Mouse (Mus musculus) c-Kit-positive CD71-positive TER-119-negative erythroid progenitor cells, embryonic 14.5 days (primary cell): Measurements from ENCODE around the gene Eno2.
"Not testable (repeated sequence)": the region's sequence is repeated elsewhere in the genome, so short reads cannot be mapped to it uniquely, and the experiment has no call there.

Experiments used
- DNase-seq: peaks from one replicate; pipeline ENCODE4 v3.0.0-alpha.2; 2013; ENCODE audit warnings: low read depth

The Eno2 gene

GRCm38 (mm10) chr6:124769101-124769765, at the start of gene Eno2:
Gene Eno2, minus strand, starts transcription at chr6:124769673.
- no peak for DNase-seq

DNA sequence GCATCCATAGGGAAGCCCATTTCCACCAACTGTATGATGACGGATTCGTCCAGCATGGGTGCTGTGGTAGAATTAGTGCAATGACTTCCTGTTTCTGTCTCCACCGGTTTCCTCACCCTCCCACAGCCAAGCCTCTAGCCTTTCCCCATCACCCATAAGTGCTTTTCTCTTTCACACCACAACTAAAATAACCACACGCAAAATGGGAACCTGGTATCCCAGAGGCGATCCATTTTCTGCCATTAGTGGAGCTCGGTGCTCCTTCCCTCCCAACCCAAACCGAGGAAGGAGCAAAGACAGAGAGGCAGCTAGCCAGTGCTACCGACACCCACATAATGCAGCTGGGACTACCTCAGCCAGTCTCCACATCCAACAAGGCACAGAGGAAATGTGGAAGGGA, 48.5 kb upstream of the Eno2 start:
- DNase-seq, result no peak

- DNase-seq, result no peak
Observed at GRCm38 (mm10) chr6:124817563-124817962, 48.1 kb upstream of the Eno2 start.

DNA sequence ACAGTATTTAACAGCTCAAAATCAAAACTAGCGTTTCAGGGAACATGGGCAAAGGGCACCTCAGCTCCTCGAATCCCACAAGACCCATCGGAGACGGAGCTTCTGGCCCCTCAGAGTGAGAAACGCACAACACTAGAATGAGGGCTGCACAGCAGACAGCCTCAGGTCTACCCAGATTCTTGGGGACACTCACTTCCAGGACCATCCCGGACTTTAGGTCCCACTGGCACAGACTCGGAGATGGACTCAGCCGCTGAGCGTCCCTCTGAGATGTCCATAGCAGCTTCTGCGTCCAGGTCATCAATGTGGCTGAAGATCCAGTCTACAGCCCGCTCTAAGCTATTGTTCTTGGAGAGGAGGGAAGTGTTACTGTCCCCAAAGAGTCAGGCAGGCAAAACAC, 47.7 kb upstream of the Eno2 start:
- DNase-seq, result no peak

- DNase-seq, result no peak
Observed at GRCm38 (mm10) chr6:124816611-124817010, 47.1 kb upstream of the Eno2 start.

DNA sequence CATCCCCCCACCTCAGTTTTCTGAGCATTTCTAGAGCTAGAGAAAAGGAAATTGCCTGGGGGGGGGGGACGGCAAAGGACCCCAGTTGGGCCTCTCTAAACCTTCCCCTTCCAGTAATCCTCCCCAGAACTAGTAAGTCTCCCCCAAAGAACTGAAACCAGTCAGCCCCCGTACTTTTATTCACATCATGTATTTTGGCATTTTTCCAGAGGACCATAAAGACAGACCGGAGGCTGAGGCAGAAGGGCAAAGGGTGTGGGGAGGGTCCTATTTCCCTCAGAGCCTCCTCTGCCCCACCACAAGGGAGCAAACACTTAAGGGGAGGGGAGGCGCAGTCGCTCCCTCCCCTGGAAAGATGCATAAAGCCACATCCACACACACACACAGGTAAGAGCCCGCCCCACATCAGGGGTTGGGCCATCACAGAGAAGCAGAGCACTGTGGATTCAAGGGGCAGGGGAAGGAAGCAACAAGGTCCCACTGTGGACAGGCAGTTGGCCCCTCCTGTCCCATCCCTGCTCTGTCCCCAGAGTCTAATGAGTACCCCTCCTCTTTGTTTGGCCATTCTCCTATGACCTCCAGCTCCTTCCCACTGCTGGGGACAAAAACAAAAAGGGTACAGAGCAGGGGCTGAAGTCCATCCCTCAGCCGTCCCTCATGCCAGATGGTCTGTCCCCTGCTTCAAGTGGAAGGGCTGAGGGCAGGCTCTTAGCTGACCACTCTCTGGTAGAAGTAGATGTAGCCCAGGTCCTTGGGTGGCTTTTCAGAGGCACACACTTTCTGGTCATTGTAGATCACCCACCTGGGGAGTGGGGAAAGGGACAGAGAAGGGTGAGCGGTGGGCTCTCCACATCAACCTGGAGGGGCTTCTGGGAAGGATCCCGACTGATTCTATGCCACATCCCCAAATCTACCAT, 45.6 kb upstream of the Eno2 start:
- DNase-seq, result no peak

GRCm38 (mm10) chr6:124814448-124814847, 45.0 kb upstream of the Eno2 start:
- DNase-seq, result no peak

DNA sequence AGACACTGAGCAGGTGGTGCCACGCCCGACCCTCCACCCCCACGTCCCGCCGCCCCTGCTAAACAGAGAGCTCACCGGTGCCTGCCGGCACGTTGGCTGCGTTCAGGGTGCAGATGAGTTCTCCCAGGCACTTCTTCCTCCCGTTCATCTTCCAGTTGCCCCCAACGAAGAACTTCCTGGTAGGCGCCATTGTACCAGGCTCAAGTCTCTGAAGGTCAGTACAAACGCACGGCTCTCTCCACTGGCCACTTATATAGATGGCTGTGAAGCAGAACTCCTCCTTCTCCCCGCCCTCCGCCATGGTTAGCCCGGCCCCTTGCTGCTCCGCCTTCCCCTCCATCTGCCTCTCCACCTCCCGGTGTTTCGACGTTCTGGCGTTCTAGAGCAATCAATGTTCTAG, 44.5 kb upstream of the Eno2 start, which contains the start of gene Tpi1:
Gene Tpi1 (minus strand): TSS at position 364 of the 400 bp plus-strand sequence.
- DNase-seq, result peak; percentile 79

DNA sequence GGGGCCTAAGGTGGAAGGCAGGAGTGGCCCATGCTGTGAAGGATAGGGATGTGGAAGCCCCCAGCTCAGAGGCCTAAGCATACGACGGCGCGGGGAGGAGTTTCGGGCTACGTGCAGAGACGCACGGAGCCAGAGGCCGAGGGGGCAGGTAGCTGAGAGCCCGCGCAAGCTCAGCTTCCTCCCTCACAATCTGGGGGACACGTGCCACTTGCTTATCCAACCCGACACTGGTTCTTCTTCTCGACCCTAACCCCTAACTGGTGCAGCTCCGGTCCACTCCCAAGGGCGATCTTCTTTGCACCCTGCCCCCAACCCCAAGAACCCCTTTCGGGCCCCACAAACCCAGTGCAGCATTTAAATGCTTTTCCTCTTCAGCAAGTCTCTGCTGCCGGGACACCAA, 44.0 kb upstream of the Eno2 start:
- DNase-seq, result no peak

DNA sequence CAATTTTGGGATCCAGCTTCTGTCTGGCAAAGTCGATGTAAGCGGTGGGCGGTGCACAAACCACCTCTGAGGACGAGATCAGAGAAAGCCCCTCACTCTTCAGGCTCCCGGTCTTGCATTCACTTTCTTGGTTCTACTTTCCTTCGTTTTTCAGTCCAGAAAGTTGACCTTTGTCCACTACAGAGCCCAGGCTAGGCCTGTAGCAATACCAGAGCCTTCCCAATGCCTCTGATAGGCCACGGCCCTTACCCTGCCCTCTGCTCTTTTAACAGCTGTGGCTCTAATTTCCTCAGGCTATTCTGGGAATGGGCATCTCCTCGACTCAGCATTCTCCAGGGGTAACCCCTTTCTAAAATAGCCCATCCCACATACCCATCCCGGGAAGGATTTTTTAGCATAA, 43.4 kb upstream of the Eno2 start:
- DNase-seq, result no peak

DNA sequence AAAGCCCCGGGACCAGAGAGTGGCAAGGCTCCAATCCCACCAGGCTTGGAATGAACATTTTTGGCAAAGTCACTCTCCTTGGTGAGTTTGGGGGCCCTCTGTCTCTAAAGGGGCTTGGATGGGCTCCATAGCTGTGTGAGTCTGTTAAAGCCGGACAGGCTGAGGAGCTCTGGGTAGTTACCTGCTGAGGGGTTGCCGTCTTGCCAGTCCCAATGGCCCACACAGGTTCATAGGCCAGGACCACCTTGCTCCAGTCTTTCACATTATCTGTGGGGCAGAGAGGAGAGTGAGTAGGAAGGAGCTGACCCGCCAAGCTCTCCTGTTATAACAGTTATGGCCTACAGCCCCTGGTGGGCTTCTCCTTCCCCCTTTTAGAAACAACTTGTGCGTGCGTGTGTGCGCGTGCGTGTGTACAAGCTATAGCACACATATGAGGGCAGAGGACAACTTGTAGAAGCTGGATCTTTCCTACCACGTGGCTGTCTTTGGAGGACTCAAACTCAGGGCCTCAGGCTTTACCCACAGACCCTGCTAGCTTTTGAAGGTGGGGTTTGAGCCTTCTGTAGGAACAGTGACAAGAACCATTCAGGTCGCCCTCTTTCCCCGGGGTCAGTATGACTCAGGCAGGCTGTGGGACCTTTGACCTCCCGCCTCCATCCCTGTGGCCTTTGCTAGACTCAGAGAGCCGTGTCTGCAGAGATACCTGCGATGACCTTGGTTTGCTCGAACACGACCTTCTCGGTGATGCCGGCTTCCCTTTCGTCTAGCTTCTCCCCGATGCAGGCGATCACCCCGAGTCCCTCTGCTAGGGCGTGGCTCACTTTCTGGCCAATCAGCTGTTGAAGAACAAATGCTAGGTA, 42.5 kb upstream of the Eno2 start:
- DNase-seq, result no peak

GRCm38 (mm10) chr6:124811403-124811665, 41.9 kb upstream of the Eno2 start:
- no peak for DNase-seq

GRCm38 (mm10) chr6:124810566-124811402, 41.3 kb upstream of the Eno2 start:
- DNase-seq, result not testable (repeated sequence)

GRCm38 (mm10) chr6:124809775-124810538, 40.5 kb upstream of the Eno2 start:
- DNase-seq, result no peak

DNA sequence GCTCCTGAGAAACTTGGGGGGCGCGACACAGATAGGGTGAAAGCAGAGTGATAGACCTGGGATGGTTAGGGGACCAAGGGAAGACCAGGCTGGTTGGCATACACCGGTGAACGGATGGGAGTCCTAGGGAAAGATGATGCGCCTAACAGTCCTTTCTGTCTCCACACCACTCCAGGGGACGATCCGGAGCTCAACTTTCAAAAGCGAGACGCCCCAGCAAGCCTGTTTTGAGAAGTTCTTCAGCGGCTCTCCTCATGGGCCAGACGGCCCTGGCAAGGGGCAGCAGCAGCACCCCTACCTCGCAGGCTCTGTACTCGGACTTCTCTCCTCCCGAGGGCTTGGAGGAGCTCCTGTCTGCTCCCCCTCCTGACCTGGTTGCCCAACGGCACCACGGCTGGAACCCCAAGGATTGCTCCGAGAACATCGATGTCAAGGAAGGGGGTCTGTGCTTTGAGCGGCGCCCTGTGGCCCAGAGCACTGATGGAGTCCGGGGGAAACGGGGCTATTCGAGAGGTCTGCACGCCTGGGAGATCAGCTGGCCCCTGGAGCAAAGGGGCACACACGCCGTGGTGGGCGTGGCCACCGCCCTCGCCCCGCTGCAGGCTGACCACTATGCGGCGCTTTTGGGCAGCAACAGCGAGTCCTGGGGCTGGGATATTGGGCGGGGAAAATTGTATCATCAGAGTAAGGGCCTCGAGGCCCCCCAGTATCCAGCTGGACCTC, 39.7 kb upstream of the Eno2 start:
- no peak for DNase-seq

DNA sequence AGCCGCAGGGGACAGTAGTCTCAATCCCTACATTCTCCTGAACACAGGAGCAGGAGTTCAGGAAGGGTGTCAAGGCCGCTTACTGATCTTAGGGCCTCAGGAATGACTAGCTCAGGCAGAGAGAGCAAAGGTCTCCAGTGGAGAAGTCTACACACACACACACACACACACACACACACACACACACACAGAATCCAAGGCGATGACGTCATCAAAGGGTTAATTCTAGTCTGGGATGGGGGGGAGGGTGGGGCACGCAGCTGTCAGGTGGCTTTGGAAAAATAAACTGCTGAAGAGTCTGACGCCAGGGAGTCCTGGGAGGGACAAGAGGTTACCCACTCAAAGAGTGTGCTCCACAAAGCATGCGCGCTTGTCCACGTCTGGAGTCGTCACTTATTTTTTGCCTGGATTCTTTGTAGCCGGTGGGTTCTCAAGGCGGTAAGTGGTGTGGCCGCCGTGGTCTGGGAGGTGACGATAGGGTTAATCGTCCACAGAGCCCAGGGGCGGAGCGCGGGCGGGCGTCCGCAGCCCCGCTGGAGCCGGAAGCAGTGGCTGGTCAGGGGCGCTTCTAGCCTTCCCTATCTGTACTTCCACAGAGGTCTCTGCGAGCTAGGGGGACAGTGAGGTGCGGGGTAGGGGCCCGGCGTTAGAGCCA, 39.0 kb upstream of the Eno2 start, which contains the start of gene Spsb2:
Gene Spsb2 (plus strand): TSS at position 304 of the 655 bp plus-strand sequence.
- no peak for DNase-seq

DNA sequence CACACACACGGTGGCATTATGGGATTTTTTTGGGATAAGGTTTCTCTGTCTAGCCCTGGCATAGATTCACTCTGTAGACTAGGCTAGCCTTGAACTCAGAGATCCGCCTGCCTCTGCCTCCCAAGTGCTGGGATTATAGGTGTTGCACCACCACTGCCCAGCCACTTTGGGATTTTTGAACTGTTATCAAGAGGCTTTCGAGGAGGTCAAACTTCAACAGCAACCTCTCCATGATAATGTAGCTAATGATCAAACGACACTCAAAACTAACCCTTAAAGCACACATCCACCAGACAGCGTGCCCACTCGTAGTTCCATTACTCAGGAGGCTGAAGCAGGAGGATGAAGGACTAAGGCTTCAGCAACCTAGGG, 38.5 kb upstream of the Eno2 start:
- DNase-seq, result no peak

GRCm38 (mm10) chr6:124807366-124807765, 37.9 kb upstream of the Eno2 start:
- no peak for DNase-seq

- DNase-seq, result no peak
Observed at GRCm38 (mm10) chr6:124806446-124807140, 37.1 kb upstream of the Eno2 start.
